Mouse (Mus musculus) spleen, adult 2 months (tissue): ENCODE measurements around the gene Ccdc58.

Source experiments
- CTCF ChIP-seq: fragments of 200-500 bp; IDR thresholded peaks from 2 replicates; pipeline ENCODE4 v1.5.1; 2011; ENCODE audit warnings: mild to moderate bottlenecking, inconsistent platforms; ENCODE audit not compliant: insufficient read depth, insufficient read length, insufficient replicate concordance; ENCODE audit errors: extremely low read depth
- POLR2A ChIP-seq: fragments of 200-500 bp; IDR thresholded peaks from 2 replicates; pipeline ENCODE4 v1.6.1; 2011; ENCODE audit warnings: low read depth, low read length, inconsistent platforms

GRCm38 (mm10) chr16:36043073-36043472 is 28.4 kb upstream of the Ccdc58 start:
- TF ChIP-seq POLR2A: no peak
- TF ChIP-seq CTCF: no peak
